Mouse (Mus musculus) mesoderm, embryonic 11.5 days (tissue): ENCODE data around the gene Washc2.

Experiments
- DNase-seq: peaks from one replicate; pipeline ENCODE4 v3.0.0-alpha.2; 2012; ENCODE audit warnings: low read depth, low spot score

The Washc2 gene

DNA sequence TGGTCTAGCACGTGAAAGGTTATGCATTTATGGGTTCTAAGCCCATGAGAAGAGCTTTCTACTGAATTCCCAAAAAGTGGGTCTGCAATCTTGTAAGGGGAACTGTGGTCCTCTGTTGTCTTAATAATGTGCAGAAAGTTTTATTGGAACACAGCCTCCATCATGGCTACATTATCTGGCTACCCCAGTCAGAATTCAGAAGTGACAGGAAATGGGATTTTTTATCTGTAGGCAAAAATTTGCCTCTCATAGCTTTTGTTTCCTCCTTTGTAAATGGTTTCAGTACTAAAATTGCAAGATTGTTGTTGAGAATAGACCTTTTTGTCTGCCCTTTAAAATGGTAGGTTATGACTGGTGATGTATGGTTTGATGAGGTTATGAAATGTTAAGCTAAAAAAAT is 55.0 kb downstream of the Washc2 start:
- DNase-seq: no peak

GRCm38 (mm10) chr6:116264018-116264651 is 56.3 kb downstream of the Washc2 start, which contains the start of gene Zfand4:
Zfand4 (plus strand) TSS chr6:116264222.
- peak; percentile 95 for DNase-seq

DNA sequence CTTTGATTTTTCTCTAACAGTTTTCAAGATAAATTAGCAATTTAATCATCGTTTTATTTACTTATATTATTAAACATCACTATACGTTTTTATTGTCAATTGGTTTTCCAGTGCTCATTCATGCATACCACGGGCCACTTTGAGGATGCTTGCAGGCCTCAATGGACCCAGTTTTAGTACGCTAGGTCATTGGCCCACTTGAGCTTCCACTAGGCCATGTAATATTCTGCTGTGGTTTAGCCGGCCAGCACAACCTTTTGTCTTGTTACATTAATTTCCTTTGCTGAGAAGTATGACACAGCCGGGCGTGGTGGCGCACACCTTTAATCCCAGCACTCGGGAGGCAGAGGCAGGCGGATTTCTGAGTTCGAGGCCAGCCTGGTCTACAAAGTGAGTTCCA is 57.0 kb downstream of the Washc2 start:
- no peak for DNase-seq

- no peak for DNase-seq
These were observed 57.8 kb downstream of the Washc2 start for GRCm38 (mm10) chr6:116265603-116266002.

DNA sequence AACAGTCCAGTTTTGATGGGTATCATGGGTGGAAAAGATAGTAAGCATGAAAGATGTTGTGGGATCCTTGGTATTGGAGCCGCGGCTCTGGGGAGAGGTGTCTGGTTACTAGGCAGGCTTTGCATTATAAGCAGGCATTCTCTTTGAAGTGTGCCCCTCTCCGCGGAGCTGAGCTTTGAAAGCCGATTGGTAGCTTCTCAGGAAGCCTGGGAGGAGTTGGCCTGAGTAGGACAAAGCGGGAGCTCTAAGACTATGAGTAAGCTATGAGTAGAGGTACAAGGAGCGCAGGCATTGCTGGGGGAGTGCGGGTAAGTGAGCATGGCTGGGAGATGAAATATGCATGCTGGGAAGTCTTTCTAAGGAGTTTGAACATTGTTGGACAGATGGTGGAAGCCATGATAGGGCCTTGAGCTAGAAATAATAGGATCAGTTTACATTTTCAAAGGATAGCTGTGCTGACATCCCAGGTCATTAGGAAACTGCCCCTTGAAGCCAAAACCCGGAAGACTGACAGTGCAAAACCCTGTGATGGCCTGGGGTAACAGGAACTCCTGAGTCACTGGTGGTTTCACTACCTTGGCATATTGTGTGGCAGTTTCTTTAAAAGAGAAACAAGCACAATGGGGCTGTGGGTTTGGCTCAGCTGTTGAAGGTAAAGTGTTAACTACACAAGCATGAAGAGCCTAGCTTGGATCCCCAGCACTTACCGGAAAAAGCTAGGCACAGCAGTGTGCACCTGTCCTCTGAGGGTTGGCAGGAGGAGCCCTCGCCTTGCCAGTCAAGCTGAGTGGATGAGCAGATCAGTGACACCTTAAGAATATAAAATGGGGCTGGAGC is 58.7 kb downstream of the Washc2 start:
- DNase-seq: peak; percentile 78

- no peak for DNase-seq
These were observed 59.2 kb downstream of the Washc2 start for GRCm38 (mm10) chr6:116267110-116267423.

DNA sequence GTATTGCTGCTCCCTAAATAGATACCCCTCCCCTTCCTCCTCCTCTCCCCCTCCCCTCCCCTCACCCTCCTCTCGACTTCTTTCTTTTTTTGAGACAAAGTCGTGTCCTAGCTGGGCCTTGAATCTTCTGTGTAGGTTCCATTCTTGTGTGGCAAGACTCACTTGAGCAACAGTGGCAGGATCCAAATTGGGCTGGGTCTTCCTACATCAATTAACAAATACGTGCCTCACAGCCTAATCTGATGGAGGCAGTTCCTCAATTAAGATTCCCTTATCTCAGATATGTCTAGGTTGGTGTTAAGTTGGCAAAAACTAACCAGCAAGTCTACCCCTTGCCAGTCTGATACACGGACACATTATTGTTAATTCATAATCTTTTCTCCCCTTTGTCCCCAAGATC is 67.9 kb downstream of the Washc2 start:
- no peak for DNase-seq

- DNase-seq: no peak
These were observed 71.0 kb downstream of the Washc2 start for GRCm38 (mm10) chr6:116278679-116279317.

GRCm38 (mm10) chr6:116281014-116281413 is 73.2 kb downstream of the Washc2 start:
- no peak for DNase-seq

GRCm38 (mm10) chr6:116282546-116282945 is 74.7 kb downstream of the Washc2 start:
- DNase-seq: peak; percentile 18

GRCm38 (mm10) chr6:116283280-116283679 is 75.4 kb downstream of the Washc2 start:
- DNase-seq: no peak

- no peak for DNase-seq
These were observed 78.5 kb downstream of the Washc2 start for GRCm38 (mm10) chr6:116286321-116286720.

DNA sequence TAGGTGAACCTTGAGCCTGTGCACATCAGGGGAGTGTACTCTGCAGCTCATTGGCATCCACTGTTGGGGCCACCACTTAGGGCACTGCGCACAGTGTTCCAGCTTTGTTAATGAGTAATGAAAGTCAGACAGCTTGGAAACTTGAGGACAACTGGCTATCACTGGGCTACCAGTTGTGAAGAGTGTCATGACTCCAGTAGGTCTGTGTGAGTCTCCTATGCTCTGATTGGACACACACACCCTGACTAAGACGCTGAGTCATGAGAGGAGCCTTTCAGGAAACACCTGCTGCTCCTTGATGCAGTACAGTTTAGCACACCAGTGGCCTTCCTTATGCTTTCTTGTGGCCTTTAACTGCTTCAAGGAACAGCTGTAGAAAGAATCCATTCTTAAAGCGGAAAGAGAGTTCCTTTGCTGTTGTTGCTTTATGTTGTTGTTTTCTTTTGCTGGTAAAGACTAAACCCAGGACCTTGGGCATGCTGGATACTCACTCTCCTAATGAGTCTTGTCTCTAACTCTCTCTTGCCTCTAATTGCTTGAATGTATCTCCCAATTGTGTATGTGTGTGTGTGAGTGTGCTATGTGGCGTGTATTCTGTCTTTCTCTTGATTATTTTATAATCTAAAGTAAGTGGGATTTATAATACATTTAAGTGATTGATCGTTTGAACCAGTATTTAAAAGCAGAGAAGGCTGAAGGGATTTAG is 79.2 kb downstream of the Washc2 start:
- peak; percentile 13 for DNase-seq

DNA sequence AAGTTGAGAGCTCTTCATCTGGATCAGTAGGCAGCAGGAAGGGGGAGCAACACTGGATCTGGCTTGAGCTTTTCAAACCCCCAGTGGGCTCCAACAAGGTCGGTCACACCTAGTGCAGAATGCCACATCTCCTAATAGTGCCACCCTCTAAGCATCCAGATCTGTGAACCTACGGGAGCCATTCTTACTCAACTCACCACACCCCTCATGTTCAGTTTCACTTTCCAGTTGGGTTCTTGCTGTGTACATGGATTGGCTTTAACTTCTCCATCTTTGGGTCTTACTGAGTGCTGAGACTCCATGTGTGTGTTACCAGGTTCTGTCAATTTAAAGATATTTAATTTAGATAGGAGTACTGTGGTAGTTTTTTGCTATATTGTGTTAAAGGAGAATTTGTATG is 103.6 kb downstream of the Washc2 start:
- DNase-seq: no peak
